Mouse (Mus musculus): ENCODE measurements around the gene Kcnn3. TPM values are rescaled to one million over a fixed set of nuclear protein-coding genes. Genes with fewer than 3 reads are reported as not detected.

Kcnn3 gene
- polyA plus RNA-seq, 2 experiments, result 0.03 TPM; not detected in 1

DNA sequence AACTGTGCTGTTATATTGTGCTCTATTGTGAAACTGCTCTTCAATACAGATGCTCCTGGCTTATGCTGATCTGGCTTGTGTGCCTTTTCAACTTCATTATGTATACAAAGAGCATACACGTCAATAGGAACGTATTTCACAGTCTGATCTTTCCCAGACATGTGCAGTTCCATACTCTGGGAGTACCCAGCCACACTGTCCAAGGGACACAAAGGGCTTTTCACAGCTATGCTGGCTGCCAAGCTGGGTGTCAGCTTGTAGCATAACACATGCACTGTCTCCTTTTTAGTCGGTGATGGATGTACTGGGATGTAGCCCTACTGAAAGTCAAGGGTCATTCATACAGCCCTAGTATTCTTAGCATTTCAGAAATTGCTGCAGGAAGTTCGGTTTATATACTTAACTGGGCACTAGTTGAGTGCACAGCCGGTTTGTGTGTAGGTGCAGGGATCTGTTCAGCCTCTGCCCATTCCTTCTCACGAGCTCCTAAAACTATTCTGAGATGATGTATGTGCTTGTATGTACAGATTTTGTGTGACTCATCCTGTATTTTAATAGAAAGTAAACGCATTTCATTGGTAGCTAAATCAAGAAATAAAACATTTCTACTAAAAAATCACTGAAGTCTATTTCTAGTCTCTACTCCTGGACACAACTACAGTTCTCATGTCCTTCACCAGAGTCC is 203.6 kb downstream of the Kcnn3 start:
- ATAC-seq (ENCODE audit: insufficient read depth) (no peak), DNase-seq (ENCODE audit: low read depth in 3 of 3, low spot score in 3 of 3) (no peak)
- Histone ChIP-seq H3K27ac (no peak overlapping the region), H3K9ac (replicated peaks) (no peak overlapping the region), H3K27me3 (ENCODE audit: control insufficient read depth, insufficient read depth, low read length) (no peaks in the 10 kb centered on the region), H3K4me1 (replicated peaks; ENCODE audit: control insufficient read depth in 2 of 2, insufficient read depth in 2 of 2, low read length in 1 of 2) (no peaks in the 10 kb centered on the region), H3K4me3 (ENCODE audit: insufficient read depth in 1 of 2, low read depth in 2 of 2, low read length in 2 of 2) (no peak overlapping the region), H3K36me3 (replicated peaks; ENCODE audit: control insufficient read depth, insufficient read depth, low read depth) (no peaks in the 10 kb centered on the region), H3K4me2 (ENCODE audit: low read depth) (no peak overlapping the region), H3K9me3 (ENCODE audit: control insufficient read depth, low read length) (no peaks in the 10 kb centered on the region)
- 58% methylated on average over 7 of the region's 7 CpGs for whole genome bisulfite sequencing (ENCODE audit: insufficient replicate concordance)
- TF ChIP-seq EP300 (IDR thresholded peaks at IDR 0.05; ENCODE audit: low read depth), result no peak
- no peak for TF ChIP-seq CTCF (IDR thresholded peaks at IDR 0.05; ENCODE audit: low read depth)

Other genes with a start within 250 kb of the Kcnn3 start
- gene Slc50a1, start 249.6 kb upstream of the Kcnn3 start, polyA plus RNA-seq (2012; rRNA removed), result 16.5 and 21.8 TPM in 2 replicates
- gene Slc50a1, start 249.6 kb upstream of the Kcnn3 start, polyA plus RNA-seq (2014; fragmentation: Nextera tagmentation; extraction: Ambion mirVana), result 17.3 and 18.7 TPM in 2 replicates
- 3.6 and 3.7 TPM in 2 replicates for gene Efna1, start 239.0 kb upstream of the Kcnn3 start, polyA plus RNA-seq (2012; rRNA removed)
- gene Efna1, start 239.0 kb upstream of the Kcnn3 start, polyA plus RNA-seq (2014; fragmentation: Nextera tagmentation; extraction: Ambion mirVana), result 2.9 TPM in 2 replicates
- 0.06 and 0.13 TPM in 2 replicates for gene Efna3, start 197.2 kb upstream of the Kcnn3 start, polyA plus RNA-seq (2012; rRNA removed)
- 0.05 and 0.08 TPM in 2 replicates for gene Efna3, start 197.2 kb upstream of the Kcnn3 start, polyA plus RNA-seq (2014; fragmentation: Nextera tagmentation; extraction: Ambion mirVana)
- 0.81 and 0.92 TPM in 2 replicates for gene Efna4, start 182.1 kb upstream of the Kcnn3 start, polyA plus RNA-seq (2012; rRNA removed)
- 0.62 and 0.78 TPM in 2 replicates for gene Efna4, start 182.1 kb upstream of the Kcnn3 start, polyA plus RNA-seq (2014; fragmentation: Nextera tagmentation; extraction: Ambion mirVana)
- gene Adam15, start 170.2 kb upstream of the Kcnn3 start, polyA plus RNA-seq (2012; rRNA removed), result 6.2 TPM in 2 replicates
- 4.0 and 4.9 TPM in 2 replicates for gene Adam15, start 170.2 kb upstream of the Kcnn3 start, polyA plus RNA-seq (2014; fragmentation: Nextera tagmentation; extraction: Ambion mirVana)
- 0.02 and 0.03 TPM in 2 replicates for gene Dcst2, start 158.2 kb upstream of the Kcnn3 start, polyA plus RNA-seq (2012; rRNA removed)
- 0.04 TPM in 1 of 2 replicates, not detected in the other for gene Dcst2, start 158.2 kb upstream of the Kcnn3 start, polyA plus RNA-seq (2014; fragmentation: Nextera tagmentation; extraction: Ambion mirVana)
- 0.03 TPM in 1 of 2 replicates, not detected in the other for gene Dcst1, start 154.9 kb upstream of the Kcnn3 start, polyA plus RNA-seq (2012; rRNA removed)
- not detected in 2 replicates for gene Dcst1, start 154.9 kb upstream of the Kcnn3 start, polyA plus RNA-seq (2014; fragmentation: Nextera tagmentation; extraction: Ambion mirVana)
- gene Zbtb7b, start 125.4 kb upstream of the Kcnn3 start, polyA plus RNA-seq (2012; rRNA removed), result 5.4 and 6.9 TPM in 2 replicates
- gene Zbtb7b, start 125.4 kb upstream of the Kcnn3 start, polyA plus RNA-seq (2014; fragmentation: Nextera tagmentation; extraction: Ambion mirVana), result 0.95 and 1.2 TPM in 2 replicates
- gene Lenep, start 117.4 kb upstream of the Kcnn3 start, polyA plus RNA-seq (2012; rRNA removed), result 0.75 and 0.76 TPM in 2 replicates
- not detected in 2 replicates for gene Lenep, start 117.4 kb upstream of the Kcnn3 start, polyA plus RNA-seq (2014; fragmentation: Nextera tagmentation; extraction: Ambion mirVana)
- 8.7 and 9.2 TPM in 2 replicates for gene Flad1, start 108.3 kb upstream of the Kcnn3 start, polyA plus RNA-seq (2012; rRNA removed)
- gene Flad1, start 108.3 kb upstream of the Kcnn3 start, polyA plus RNA-seq (2014; fragmentation: Nextera tagmentation; extraction: Ambion mirVana), result 13.0 and 13.2 TPM in 2 replicates
- gene Cks1b, start 101.8 kb upstream of the Kcnn3 start, polyA plus RNA-seq (2012; rRNA removed), result 133 and 172 TPM in 2 replicates
- 288 and 295 TPM in 2 replicates for gene Cks1b, start 101.8 kb upstream of the Kcnn3 start, polyA plus RNA-seq (2014; fragmentation: Nextera tagmentation; extraction: Ambion mirVana)
- gene Shc1, start 101.7 kb upstream of the Kcnn3 start, polyA plus RNA-seq (2012; rRNA removed), result 36.9 and 38.8 TPM in 2 replicates
- gene Shc1, start 101.7 kb upstream of the Kcnn3 start, polyA plus RNA-seq (2014; fragmentation: Nextera tagmentation; extraction: Ambion mirVana), result 27.5 and 30.6 TPM in 2 replicates
- gene Pygo2, start 90.0 kb upstream of the Kcnn3 start, polyA plus RNA-seq (2012; rRNA removed), result 12.9 and 15.2 TPM in 2 replicates
- gene Pygo2, start 90.0 kb upstream of the Kcnn3 start, polyA plus RNA-seq (2014; fragmentation: Nextera tagmentation; extraction: Ambion mirVana), result 8.4 and 10.7 TPM in 2 replicates
- 2.2 and 3.1 TPM in 2 replicates for gene Pbxip1, start 83.5 kb upstream of the Kcnn3 start, polyA plus RNA-seq (2012; rRNA removed)
- 2.8 and 3.3 TPM in 2 replicates for gene Pbxip1, start 83.5 kb upstream of the Kcnn3 start, polyA plus RNA-seq (2014; fragmentation: Nextera tagmentation; extraction: Ambion mirVana)
- 23.4 and 32.2 TPM in 2 replicates for gene Pmvk, start 65.6 kb upstream of the Kcnn3 start, polyA plus RNA-seq (2012; rRNA removed)
- 32.1 and 36.5 TPM in 2 replicates for gene Pmvk, start 65.6 kb upstream of the Kcnn3 start, polyA plus RNA-seq (2014; fragmentation: Nextera tagmentation; extraction: Ambion mirVana)
- 5.8 and 7.9 TPM in 2 replicates for gene Adar, start 194.9 kb downstream of the Kcnn3 start, polyA plus RNA-seq (2012; rRNA removed)
- gene Adar, start 194.9 kb downstream of the Kcnn3 start, polyA plus RNA-seq (2014; fragmentation: Nextera tagmentation; extraction: Ambion mirVana), result 6.4 and 6.5 TPM in 2 replicates
- 0.12 and 0.15 TPM in 2 replicates for gene Chrnb2, start 244.5 kb downstream of the Kcnn3 start, polyA plus RNA-seq (2012; rRNA removed)
- 0.10 and 0.18 TPM in 2 replicates for gene Chrnb2, start 244.5 kb downstream of the Kcnn3 start, polyA plus RNA-seq (2014; fragmentation: Nextera tagmentation; extraction: Ambion mirVana)